Mouse (Mus musculus) hindbrain, embryonic 14.5 days (tissue): ENCODE data around the gene Olfr710. TPM values are rescaled to one million over a fixed set of nuclear protein-coding genes. Genes with fewer than 3 reads are reported as not detected.

Experiments
- polyA plus RNA-seq: library from polyadenylated mRNA; unstranded; fragments of >200 nt; fragmentation: Nextera tagmentation; extraction: Ambion mirVana; gene quantifications from 2 replicates; pipeline ENCODE4 v1.2.1, GENCODE M21; 2014

Gene Olfr710
- polyA plus RNA-seq, 1 experiment from 2014 or later, result not detected

Other genes starting within 250 kb of the Olfr710 start
- gene Olfr695, start 231.9 kb downstream of the Olfr710 start, polyA plus RNA-seq, result not detected in 2 replicates
- not detected in 2 replicates for gene Olfr697, start 205.9 kb downstream of the Olfr710 start, polyA plus RNA-seq
- not detected in 2 replicates for gene Olfr698, start 192.9 kb downstream of the Olfr710 start, polyA plus RNA-seq
- not detected in 2 replicates for gene Olfr699, start 155.1 kb downstream of the Olfr710 start, polyA plus RNA-seq
- gene Olfr700, start 139.5 kb downstream of the Olfr710 start, polyA plus RNA-seq, result not detected in 2 replicates
- gene Olfr701, start 134.2 kb downstream of the Olfr710 start, polyA plus RNA-seq, result not detected in 2 replicates
- gene Olfr702, start 114.4 kb downstream of the Olfr710 start, polyA plus RNA-seq, result not detected in 2 replicates
- gene Olfr703, start 105.0 kb downstream of the Olfr710 start, polyA plus RNA-seq, result not detected in 2 replicates
- not detected in 2 replicates for gene Olfr704, start 85.1 kb downstream of the Olfr710 start, polyA plus RNA-seq
- not detected in 2 replicates for gene Olfr705, start 71.4 kb downstream of the Olfr710 start, polyA plus RNA-seq
- not detected in 2 replicates for gene Olfr706, start 60.1 kb downstream of the Olfr710 start, polyA plus RNA-seq
- not detected in 2 replicates for gene Olfr707, start 47.1 kb downstream of the Olfr710 start, polyA plus RNA-seq
- gene Olfr1532-ps1, start 40.3 kb downstream of the Olfr710 start, polyA plus RNA-seq, result not detected in 2 replicates
- gene Olfr709-ps1, start 16.1 kb downstream of the Olfr710 start, polyA plus RNA-seq, result not detected in 2 replicates
- gene Olfr6, start 15.6 kb upstream of the Olfr710 start, polyA plus RNA-seq, result not detected in 2 replicates
- gene Olfr711, start 27.1 kb upstream of the Olfr710 start, polyA plus RNA-seq, result not detected in 2 replicates
- not detected in 2 replicates for gene Olfr2, start 57.8 kb upstream of the Olfr710 start, polyA plus RNA-seq
- gene Olfr713, start 82.9 kb upstream of the Olfr710 start, polyA plus RNA-seq, result not detected in 2 replicates
- not detected in 2 replicates for gene Olfr714, start 122.7 kb upstream of the Olfr710 start, polyA plus RNA-seq
- not detected in 2 replicates for gene Olfr17, start 144.9 kb upstream of the Olfr710 start, polyA plus RNA-seq
- not detected in 2 replicates for gene Olfr715b, start 162.1 kb upstream of the Olfr710 start, polyA plus RNA-seq
- not detected in 2 replicates for gene Olfr715, start 182.8 kb upstream of the Olfr710 start, polyA plus RNA-seq
- gene Olfr716, start 190.0 kb upstream of the Olfr710 start, polyA plus RNA-seq, result not detected in 2 replicates
- not detected in 2 replicates for gene Nlrp14, start 218.7 kb upstream of the Olfr710 start, polyA plus RNA-seq